27 mouse cellular contexts compared by ENCODE assay signal in the genomic region with DNA sequence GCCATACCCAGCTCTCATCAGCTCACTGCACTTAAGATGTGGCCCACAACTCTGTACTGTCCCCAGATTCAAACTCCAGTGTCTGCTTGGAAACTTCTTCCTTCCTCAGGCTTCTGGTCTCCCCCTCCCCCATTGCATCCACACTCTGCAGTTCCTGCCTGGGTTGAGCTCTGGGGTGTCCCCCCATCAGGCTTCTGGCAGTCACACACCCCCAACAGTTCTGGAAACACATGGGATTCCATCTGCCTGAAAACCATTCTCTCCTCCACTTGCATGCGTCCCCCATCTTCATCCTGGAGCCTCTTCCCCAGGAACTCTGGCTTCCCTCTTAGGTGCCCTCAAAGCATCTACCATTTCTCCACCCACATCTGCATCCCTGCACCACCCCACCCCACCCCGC. TPM values are rescaled to one million over a fixed set of nuclear protein-coding genes. Genes with fewer than 3 reads are reported as not detected.
"Had no signal": no experiment of that assay in that cellular context is flagged by ENCODE, and none has a peak within 500 bp of the region (broad histone marks: within the 10 kb centered on the region; RNA-seq: fewer than 3 reads in every experiment).

No protein-coding gene starts in this region.

- H3K9ac ChIP-seq: limb, embryonic 13.5 days; liver, embryonic 12.5 days; liver, embryonic 15.5 days; lung, embryonic 15.5 days; midbrain, embryonic 13.5 days; neural tube, embryonic 12.5 days; neural tube, embryonic 15.5 days had no signal

- H3K27me3 ChIP-seq: limb, embryonic 13.5 days; liver, embryonic 12.5 days; liver, embryonic 15.5 days; lung, embryonic 15.5 days; midbrain, embryonic 13.5 days; neural tube, embryonic 12.5 days; neural tube, embryonic 15.5 days had no signal

- H3K27ac ChIP-seq: kidney, postnatal 0 days; limb, embryonic 10.5 days; limb, embryonic 13.5 days; liver, embryonic 12.5 days; liver, embryonic 15.5 days; lung, embryonic 15.5 days; midbrain, embryonic 10.5 days; midbrain, embryonic 13.5 days; neural tube, embryonic 12.5 days; neural tube, embryonic 15.5 days had no signal

- H3K9me3 ChIP-seq: limb, embryonic 10.5 days; limb, embryonic 13.5 days; liver, embryonic 12.5 days; liver, embryonic 15.5 days; lung, embryonic 15.5 days; megakaryocyte, embryonic 14.5 days; midbrain, embryonic 10.5 days; midbrain, embryonic 13.5 days; neural tube, embryonic 12.5 days; neural tube, embryonic 15.5 days had no signal

- H3K4me1 ChIP-seq: liver, embryonic 12.5 days; liver, embryonic 15.5 days; megakaryocyte, embryonic 14.5 days; midbrain, embryonic 13.5 days; neural tube, embryonic 12.5 days had no signal

- ATAC-seq: inflammation-experienced regulatory T-cells, adult 6 months; intestine, embryonic 16.5 days; liver, embryonic 12.5 days; midbrain, embryonic 13.5 days had no signal

- H3K4me2 ChIP-seq: limb, embryonic 13.5 days; liver, embryonic 12.5 days; liver, embryonic 15.5 days; lung, embryonic 15.5 days; midbrain, embryonic 13.5 days; neural tube, embryonic 12.5 days; neural tube, embryonic 15.5 days had no signal

- DNase-seq: kidney, adult 18-20 months; liver; lung, adult 18-20 months; lung, postnatal 10 days; lung, postnatal 36 days; right cerebral cortex, adult 18-20 months; right cerebral cortex, postnatal 14 days; right cerebral cortex, postnatal 4 days; thymus, adult 18-20 months; thymus, postnatal 36 days had no signal

- H3K4me3 ChIP-seq: limb, embryonic 10.5 days; limb, embryonic 13.5 days; liver, embryonic 12.5 days; liver, embryonic 15.5 days; lung, embryonic 15.5 days; megakaryocyte, embryonic 14.5 days; midbrain, embryonic 10.5 days; midbrain, embryonic 13.5 days; neural tube, embryonic 12.5 days; neural tube, embryonic 15.5 days had no signal

RNA-seq across cellular contexts. Expression of a gene that starts 45.3 kb away (rescaled TPM):
- total RNA-seq: left cerebral cortex, adult 18-20 months; left cerebral cortex, postnatal 25 days; midbrain, postnatal 0 days had no signal
- polyA plus RNA-seq: large intestine, adult 2 months had no signal
